Mouse (Mus musculus): ENCODE measurements around the gene Cdh26. TPM values are rescaled to one million over a fixed set of nuclear protein-coding genes. Genes with fewer than 3 reads are reported as not detected.

Cdh26 gene
- 0.12 and 0.50 TPM in 2 replicates for polyA plus RNA-seq (2015; fragmentation: Nextera tagmentation; extraction: Ambion mirVana)

- 92% methylated on average over 4 of the region's 4 CpGs for WGBS
Observed at GRCm38 (mm10) chr2:178430231-178430630, at the start of gene Cdh26. TSS of gene Cdh26 (plus strand) at chr2:178430531.

GRCm38 (mm10) chr2:178407053-178407815 is 23.1 kb upstream of the Cdh26 start, which contains the start of gene Sycp2:
TSS of gene Sycp2 (minus strand) at chr2:178407685.
- no peaks in the 10 kb centered on the region for H3K36me3 ChIP-seq
- no peaks in the 10 kb centered on the region for H3K27me3 ChIP-seq
- WGBS: 84% methylated on average over 52 of the region's 52 CpGs
- ATAC-seq (ENCODE audit: low FRiP score, low read depth): peak; percentile 42; the same call in 1 of the 2 replicates
- no peaks in the 10 kb centered on the region for H3K9me3 ChIP-seq
- H3K27ac ChIP-seq (replicated peaks): no peak within 1 kb of the TSS
- no peak within 1 kb of the TSS for H3K4me2 ChIP-seq
- H3K4me1 ChIP-seq (replicated peaks): 0 out of 2 replicates have a peak, but pooled peaks cover under 1% of the 10 kb centered on the region
- H3K9ac ChIP-seq: no peak within 1 kb of the TSS
- no peak within 1 kb of the TSS for H3K4me3 ChIP-seq

More at GRCm38 (mm10) chr2:178430231-178430630, at the start of gene Cdh26:
- H3K27me3 ChIP-seq: no peaks in the 10 kb centered on the region
- no peak within 1 kb of the TSS for H3K4me3 ChIP-seq
- no peak within 1 kb of the TSS for H3K4me2 ChIP-seq
- H3K9me3 ChIP-seq: no peaks in the 10 kb centered on the region
- H3K27ac ChIP-seq (replicated peaks): no peak within 1 kb of the TSS
- no peak for ATAC-seq (ENCODE audit: low FRiP score, low read depth)
- H3K36me3 ChIP-seq: no peaks in the 10 kb centered on the region
- H3K9ac ChIP-seq: no peak within 1 kb of the TSS
- H3K4me1 ChIP-seq (replicated peaks): 0 out of 2 replicates have a peak, but pooled peaks cover 5% of the 10 kb centered on the region

DNA sequence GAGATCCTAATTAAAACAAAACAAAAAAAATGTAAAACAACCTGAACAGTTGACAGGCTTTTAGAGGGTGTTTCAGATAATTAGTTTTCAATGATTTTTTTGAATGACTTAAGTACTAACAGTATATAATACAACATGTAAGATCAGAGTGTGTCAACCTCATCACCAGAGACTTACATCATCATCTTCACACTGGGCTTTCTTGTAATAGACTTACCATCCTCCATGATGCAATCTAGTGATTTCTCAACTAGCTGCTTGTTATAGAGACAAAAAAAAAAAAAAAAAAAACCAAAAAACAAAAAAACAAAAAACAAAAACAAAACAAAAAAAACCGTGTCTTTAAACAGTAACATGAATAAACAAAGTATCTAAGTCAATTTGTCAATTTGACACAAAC is 21.3 kb upstream of the Cdh26 start:
- WGBS: 58% methylated on average over 1 of the region's 1 CpGs
- no peak overlapping the region for H3K4me2 ChIP-seq
- H3K36me3 ChIP-seq: no peaks in the 10 kb centered on the region
- no peak for ATAC-seq (ENCODE audit: low FRiP score, low read depth)
- H3K4me1 ChIP-seq (replicated peaks): peaks cover 18% of the 10 kb centered on the region
- H3K9me3 ChIP-seq: no peaks in the 10 kb centered on the region
- H3K4me3 ChIP-seq: no peak overlapping the region
- H3K27ac ChIP-seq (replicated peaks): no peak overlapping the region
- no peaks in the 10 kb centered on the region for H3K27me3 ChIP-seq
- H3K9ac ChIP-seq: no peak overlapping the region

DNA sequence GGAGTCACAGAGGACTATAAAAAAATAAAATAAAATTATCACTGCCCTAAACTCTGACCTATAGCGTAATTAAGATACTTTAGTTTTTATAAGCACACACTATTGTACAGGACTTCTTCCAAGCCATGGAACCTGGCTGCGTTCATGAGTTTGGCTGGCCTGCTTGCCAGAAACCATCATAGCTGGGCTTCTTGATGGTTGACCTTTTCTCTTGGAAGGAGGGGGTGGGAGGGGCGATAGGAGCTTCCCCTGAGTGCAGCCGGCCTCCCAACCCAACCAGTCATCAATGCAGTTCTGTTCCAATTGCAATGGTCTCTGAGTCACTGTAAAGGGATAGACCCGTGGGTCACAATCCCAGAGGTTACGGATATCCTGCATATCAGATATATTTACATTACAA is 20.0 kb upstream of the Cdh26 start:
- no peak for ATAC-seq (ENCODE audit: low FRiP score, low read depth)
- no peak overlapping the region for H3K4me3 ChIP-seq
- no peaks in the 10 kb centered on the region for H3K27me3 ChIP-seq
- H3K4me2 ChIP-seq: no peak overlapping the region
- 87% methylated on average over 6 of the region's 6 CpGs for WGBS
- peaks cover 27% of the 10 kb centered on the region for H3K4me1 ChIP-seq (replicated peaks)
- H3K27ac ChIP-seq (replicated peaks): no peak overlapping the region
- H3K36me3 ChIP-seq: no peaks in the 10 kb centered on the region
- H3K9ac ChIP-seq: no peak overlapping the region
- no peaks in the 10 kb centered on the region for H3K9me3 ChIP-seq

- H3K4me1 ChIP-seq (replicated peaks): peaks cover 39% of the 10 kb centered on the region
- WGBS: 62% methylated on average over 6 of the region's 6 CpGs
- H3K36me3 ChIP-seq: no peaks in the 10 kb centered on the region
- no peak overlapping the region for H3K9ac ChIP-seq
- H3K27me3 ChIP-seq: no peaks in the 10 kb centered on the region
- peak overlapping the region; percentile 100 for H3K4me2 ChIP-seq
- ATAC-seq (ENCODE audit: low FRiP score, low read depth): no peak
- no peaks in the 10 kb centered on the region for H3K9me3 ChIP-seq
- H3K27ac ChIP-seq (replicated peaks): no peak overlapping the region
- H3K4me3 ChIP-seq: no peak overlapping the region
Observed at GRCm38 (mm10) chr2:178412598-178412997, 17.7 kb upstream of the Cdh26 start.

DNA sequence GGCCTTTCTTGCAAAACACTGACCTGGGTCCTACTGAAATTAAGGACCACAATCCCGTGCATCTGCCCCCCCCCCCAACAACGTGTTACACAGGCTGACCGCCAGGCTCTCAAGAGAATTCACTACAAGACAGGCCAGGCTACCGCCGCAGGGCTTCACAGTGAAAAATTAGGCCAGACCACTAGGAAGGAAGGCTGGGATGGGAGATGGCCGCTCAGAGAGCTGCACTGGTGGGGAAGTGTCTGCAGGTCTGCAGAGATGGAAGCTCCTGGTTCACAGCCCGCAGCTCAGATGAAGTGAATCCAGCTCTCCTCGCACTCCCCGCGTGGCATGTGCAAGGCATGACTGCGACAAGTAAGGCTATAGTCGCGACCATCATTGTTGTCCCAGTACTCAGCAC is 17.2 kb upstream of the Cdh26 start:
- Histone ChIP-seq H3K9me3 (no peaks in the 10 kb centered on the region), H3K36me3 (no peaks in the 10 kb centered on the region), H3K4me2 (peak overlapping the region; percentile 100), H3K4me1 (replicated peaks) (peaks cover 39% of the 10 kb centered on the region), H3K27me3 (no peaks in the 10 kb centered on the region), H3K27ac (replicated peaks) (no peak overlapping the region), H3K9ac (no peak overlapping the region; the same call in 1 of the 2 replicates), H3K4me3 (peak overlapping the region; percentile 72)
- WGBS: 57% methylated on average over 13 of the region's 13 CpGs
- no peak; the same call in 1 of the 2 replicates for ATAC-seq (ENCODE audit: low FRiP score, low read depth)

DNA sequence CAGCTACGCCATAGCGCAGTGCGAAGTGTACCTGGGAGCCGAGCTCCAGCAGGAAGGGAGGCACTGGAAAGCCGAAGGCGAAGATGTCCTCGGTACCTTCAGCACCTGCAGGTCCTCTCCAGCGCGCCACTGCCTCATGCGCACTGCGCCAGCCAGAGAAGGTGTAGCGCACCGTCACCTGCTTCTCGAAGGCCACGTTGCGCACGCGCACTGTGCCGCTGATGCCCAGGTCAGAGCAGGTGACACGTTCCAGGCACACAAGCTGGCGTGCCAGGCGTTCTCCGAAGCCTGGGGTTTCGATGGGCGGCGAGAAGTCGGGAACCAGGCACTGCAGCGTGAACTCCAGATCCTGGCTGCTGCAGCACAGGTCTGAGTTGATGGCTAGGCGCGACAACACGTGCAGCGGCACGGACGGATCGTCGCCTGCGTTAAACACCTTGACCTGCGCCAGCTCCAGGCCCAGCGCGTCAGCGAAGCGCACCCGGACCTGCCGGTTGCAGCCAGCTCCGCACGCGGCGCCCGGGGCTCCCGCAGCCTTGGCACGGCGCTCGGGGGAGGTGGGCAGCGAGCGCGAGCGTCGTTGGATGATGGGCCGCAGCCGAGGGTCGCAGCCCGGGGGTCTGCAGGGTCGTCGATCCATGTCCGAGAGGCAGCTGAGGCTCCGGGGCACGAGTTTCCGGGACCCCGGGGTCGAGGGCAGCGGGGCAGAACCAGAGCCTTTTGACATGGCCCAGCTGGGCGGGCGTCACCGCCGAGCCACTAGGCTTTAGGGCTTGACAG is 16.7 kb upstream of the Cdh26 start:
- H3K27ac ChIP-seq (replicated peaks): peak overlapping the region; percentile 87
- peak; percentile 14 for ATAC-seq (ENCODE audit: low FRiP score, low read depth)
- H3K27me3 ChIP-seq: no peaks in the 10 kb centered on the region
- peak overlapping the region; percentile 72 for H3K4me3 ChIP-seq
- H3K4me1 ChIP-seq (replicated peaks): peaks cover 39% of the 10 kb centered on the region
- peak overlapping the region; percentile 100 for H3K4me2 ChIP-seq
- 16% methylated on average over 75 of the region's 75 CpGs for WGBS
- no peaks in the 10 kb centered on the region for H3K36me3 ChIP-seq
- no peaks in the 10 kb centered on the region for H3K9me3 ChIP-seq
- H3K9ac ChIP-seq: peak overlapping the region; percentile 74

DNA sequence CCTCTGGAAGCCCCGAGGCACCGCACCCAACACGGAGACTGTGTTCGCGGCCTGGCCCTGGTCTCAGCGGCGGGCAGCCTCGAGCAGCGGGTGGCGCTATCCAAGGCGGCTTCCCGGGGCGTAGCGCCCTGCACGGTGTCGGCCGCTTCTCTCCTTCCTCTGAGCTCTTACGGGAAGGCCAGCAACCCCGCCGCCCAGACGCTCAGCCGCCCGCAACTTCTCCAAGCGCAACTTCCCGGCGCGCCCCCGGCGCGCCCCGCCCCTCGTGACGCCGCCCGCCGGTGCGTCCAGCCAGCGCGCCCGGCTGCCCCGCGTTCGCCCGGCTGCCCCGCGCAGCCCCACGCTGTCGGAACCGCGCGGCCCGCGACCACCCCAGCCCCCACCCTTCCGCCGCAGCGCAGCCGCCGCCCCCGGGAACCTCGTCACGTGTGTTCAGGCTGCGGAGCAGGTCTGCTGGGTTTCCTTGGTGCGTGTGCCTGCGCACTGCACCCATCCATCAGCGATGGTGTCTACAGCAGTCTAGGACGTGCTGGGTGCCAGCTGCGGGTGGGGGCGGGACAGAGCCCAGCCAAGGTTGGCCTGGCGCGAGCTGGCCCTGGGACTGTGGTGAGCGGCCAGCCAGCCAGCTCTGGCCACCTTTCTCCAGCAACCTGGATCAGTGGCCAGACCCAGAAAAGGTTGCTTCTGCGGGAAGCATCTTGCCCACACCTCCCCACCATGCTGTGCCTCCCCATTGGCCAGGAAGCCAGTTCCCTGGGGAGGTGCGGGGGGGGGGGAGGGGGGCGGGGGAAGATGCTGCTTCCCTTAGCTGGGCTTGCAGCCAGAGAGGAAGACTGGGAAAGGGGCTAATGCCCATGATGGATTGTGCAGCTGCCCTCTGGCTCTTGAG is 15.8 kb upstream of the Cdh26 start, which contains the start of the genes Ppp1r3d and Fam217b:
Ppp1r3d (minus strand) TSS at position 212 of the 889 bp plus-strand sequence.
Fam217b (plus strand) TSS at position 264 of the 889 bp plus-strand sequence.
- Histone ChIP-seq H3K9me3 (no peaks in the 10 kb centered on the region), H3K36me3 (no peaks in the 10 kb centered on the region), H3K4me1 (replicated peaks) (peaks cover 39% of the 10 kb centered on the region), H3K27me3 (no peaks in the 10 kb centered on the region), H3K9ac (peak within 1 kb of the TSS; percentile 74), H3K27ac (replicated peaks) (peak within 1 kb of the TSS; percentile 87), H3K4me2 (peak within 1 kb of the TSS; percentile 100), H3K4me3 (peak within 1 kb of the TSS; percentile 72)
- ATAC-seq (ENCODE audit: low FRiP score, low read depth): peak; percentile 88
- WGBS: 0% methylated on average over 73 of the region's 74 CpGs

DNA sequence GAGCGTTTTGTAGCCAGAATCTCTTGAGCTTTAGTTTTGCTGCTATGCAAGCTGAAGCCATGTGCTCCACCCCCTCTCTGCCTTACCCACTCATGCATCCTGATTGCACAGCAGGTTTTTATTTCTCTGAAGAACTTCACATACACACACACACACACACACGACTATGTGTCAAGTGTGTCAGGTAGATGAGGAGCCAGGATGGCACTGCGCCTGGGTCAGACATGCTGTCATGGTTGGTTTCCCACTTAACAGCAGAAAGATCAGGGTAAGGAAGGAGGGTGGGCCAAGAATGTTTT is 15.2 kb upstream of the Cdh26 start:
- peak overlapping the region; percentile 100 for H3K4me2 ChIP-seq
- 12% methylated on average over 3 of the region's 3 CpGs for WGBS
- H3K4me3 ChIP-seq: peak overlapping the region; percentile 72
- peaks cover 39% of the 10 kb centered on the region for H3K4me1 ChIP-seq (replicated peaks)
- ATAC-seq (ENCODE audit: low FRiP score, low read depth): peak; percentile 70
- H3K9ac ChIP-seq: peak overlapping the region; percentile 74
- peak overlapping the region; percentile 87 for H3K27ac ChIP-seq (replicated peaks)
- no peaks in the 10 kb centered on the region for H3K36me3 ChIP-seq
- no peaks in the 10 kb centered on the region for H3K9me3 ChIP-seq
- no peaks in the 10 kb centered on the region for H3K27me3 ChIP-seq

- Histone ChIP-seq H3K9me3 (no peaks in the 10 kb centered on the region), H3K4me1 (replicated peaks) (peaks cover 39% of the 10 kb centered on the region), H3K9ac (no peak overlapping the region), H3K4me3 (no peak overlapping the region), H3K27me3 (no peaks in the 10 kb centered on the region), H3K36me3 (no peaks in the 10 kb centered on the region), H3K27ac (replicated peaks) (no peak overlapping the region), H3K4me2 (no peak overlapping the region)
- ATAC-seq (ENCODE audit: low FRiP score, low read depth): no peak
- WGBS: 77% methylated on average over 13 of the region's 13 CpGs
Observed at GRCm38 (mm10) chr2:178416427-178416826, 13.9 kb upstream of the Cdh26 start.

DNA sequence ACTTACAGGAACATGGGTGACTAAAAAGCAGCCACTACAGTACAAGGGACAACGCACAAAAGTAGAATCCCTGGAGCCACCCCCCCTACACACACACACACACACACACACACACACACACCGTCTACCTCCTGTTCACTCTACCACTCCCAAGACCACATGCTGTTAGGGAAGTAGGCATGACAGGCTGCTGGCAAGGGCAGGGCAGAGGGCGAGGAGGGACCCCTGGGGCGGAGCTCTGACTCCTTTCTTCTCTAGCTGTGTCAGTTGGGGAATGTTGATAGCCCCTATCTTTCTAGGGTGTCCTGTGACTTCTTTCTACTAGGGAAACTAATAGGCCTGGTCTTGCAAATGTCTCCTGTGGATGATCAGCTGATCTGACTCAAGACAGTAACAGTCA is 13.4 kb upstream of the Cdh26 start:
- Histone ChIP-seq H3K4me2 (no peak overlapping the region), H3K9me3 (no peaks in the 10 kb centered on the region), H3K27ac (replicated peaks) (no peak overlapping the region), H3K36me3 (no peaks in the 10 kb centered on the region), H3K9ac (no peak overlapping the region), H3K27me3 (no peaks in the 10 kb centered on the region), H3K4me3 (no peak overlapping the region), H3K4me1 (replicated peaks) (peaks cover 39% of the 10 kb centered on the region)
- WGBS: 80% methylated on average over 4 of the region's 4 CpGs
- no peak for ATAC-seq (ENCODE audit: low FRiP score, low read depth)
